In the genomic region with DNA sequence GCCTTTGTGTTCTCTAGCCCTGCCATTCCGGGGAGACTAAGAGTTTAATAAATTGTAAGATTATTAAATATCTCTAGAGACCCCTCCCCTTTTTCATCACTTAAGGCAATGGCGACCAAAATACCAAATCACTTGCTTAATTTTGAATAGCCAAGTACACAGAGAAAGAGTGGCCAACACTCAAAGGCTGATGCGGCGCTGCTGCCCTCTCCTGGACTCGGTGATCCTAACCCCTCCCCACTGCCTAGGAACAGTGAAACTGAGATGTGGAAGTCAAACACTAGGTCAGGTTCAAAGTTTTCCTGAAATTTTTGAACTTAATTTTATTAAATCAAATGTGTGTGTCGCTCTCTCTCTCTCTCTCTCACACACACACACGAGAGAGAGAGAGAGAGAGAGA, we compare ENCODE assay signal across 9 mouse cellular contexts.
DNase-seq lines count a peak whose midpoint lies in the region; ATAC-seq and TF ChIP-seq lines count a peak whose summit lies in the region.
"Had no signal": no experiment of that assay in that cellular context is flagged by ENCODE, and none has a peak within 500 bp of the region (broad histone marks: within the 10 kb centered on the region; RNA-seq: fewer than 3 reads in every experiment).

No protein-coding gene starts in this region.

- H3K27me3 ChIP-seq in intestine, embryonic 14.5 days (replicated peaks; ENCODE audit: control insufficient read depth, insufficient read depth, low read length): no peaks in the 10 kb centered on the region
- H3K27me3 ChIP-seq in intestine, embryonic 15.5 days (replicated peaks): no peaks in the 10 kb centered on the region
- H3K27me3 ChIP-seq in cerebellum, adult 2 months (ENCODE audit: control insufficient read depth, insufficient read depth, low read length): no peaks in the 10 kb centered on the region
- no peaks in the 10 kb centered on the region for H3K27me3 ChIP-seq in forebrain, postnatal 0 days (ENCODE audit: insufficient read depth, low read length)
- no peaks in the 10 kb centered on the region for H3K27me3 ChIP-seq in hindbrain, embryonic 16.5 days (replicated peaks; ENCODE audit: control insufficient read depth, insufficient read depth, low read length)
- no peaks in the 10 kb centered on the region for H3K27me3 ChIP-seq in limb, embryonic 10.5 days (ENCODE audit: low read depth, poor library complexity, severe bottlenecking)
- H3K27me3 ChIP-seq in midbrain, embryonic 16.5 days (ENCODE audit: control insufficient read depth, insufficient read depth, low read depth, low read length): no peaks in the 10 kb centered on the region
- H3K27me3 ChIP-seq: liver, embryonic 15.5 days had no signal

- H3K4me2 ChIP-seq in intestine, embryonic 14.5 days (ENCODE audit: low read length): no peak overlapping the region
- no peak overlapping the region for H3K4me2 ChIP-seq in intestine, embryonic 15.5 days (replicated peaks)
- H3K4me2 ChIP-seq in forebrain, postnatal 0 days (ENCODE audit: low read depth): no peak overlapping the region
- H3K4me2 ChIP-seq in hindbrain, embryonic 16.5 days (ENCODE audit: low read length): no peak overlapping the region
- H3K4me2 ChIP-seq in midbrain, embryonic 16.5 days (ENCODE audit: low read length): no peak overlapping the region
- H3K4me2 ChIP-seq: liver, embryonic 15.5 days had no signal

- H3K9ac ChIP-seq in intestine, embryonic 14.5 days (ENCODE audit: low read length): no peak overlapping the region
- H3K9ac ChIP-seq in intestine, embryonic 15.5 days: no peak overlapping the region
- no peak overlapping the region for H3K9ac ChIP-seq in forebrain, postnatal 0 days
- no peak overlapping the region for H3K9ac ChIP-seq in hindbrain, embryonic 16.5 days (ENCODE audit: low read depth, low read length)
- no peak overlapping the region for H3K9ac ChIP-seq in midbrain, embryonic 16.5 days (ENCODE audit: low read depth, low read length)
- H3K9ac ChIP-seq: liver, embryonic 15.5 days had no signal

- no peaks in the 10 kb centered on the region for H3K9me3 ChIP-seq in intestine, embryonic 14.5 days (ENCODE audit: control insufficient read depth, low read length)
- H3K9me3 ChIP-seq in intestine, embryonic 15.5 days: no peaks in the 10 kb centered on the region
- H3K9me3 ChIP-seq in forebrain, postnatal 0 days (ENCODE audit: low read length): no peaks in the 10 kb centered on the region
- H3K9me3 ChIP-seq in hindbrain, embryonic 16.5 days (ENCODE audit: control insufficient read depth, low read length): no peaks in the 10 kb centered on the region
- no peaks in the 10 kb centered on the region for H3K9me3 ChIP-seq in limb, embryonic 10.5 days (replicated peaks)
- H3K9me3 ChIP-seq in midbrain, embryonic 16.5 days (replicated peaks; ENCODE audit: control insufficient read depth, low read length, poor library complexity, severe bottlenecking): no peaks in the 10 kb centered on the region
- H3K9me3 ChIP-seq: liver, embryonic 15.5 days had no signal

- no peak overlapping the region for H3K4me3 ChIP-seq in intestine, embryonic 14.5 days (ENCODE audit: low read depth, low read length)
- H3K4me3 ChIP-seq in intestine, embryonic 15.5 days (replicated peaks): no peak overlapping the region
- no peak overlapping the region for H3K4me3 ChIP-seq in cerebellum, adult 2 months (replicated peaks; ENCODE audit: insufficient read depth, low read depth, low read length)
- H3K4me3 ChIP-seq in forebrain, postnatal 0 days (ENCODE audit: low read depth, low read length): no peak overlapping the region
- no peak overlapping the region for H3K4me3 ChIP-seq in hindbrain, embryonic 16.5 days (ENCODE audit: low read length)
- H3K4me3 ChIP-seq in limb, embryonic 10.5 days: no peak overlapping the region
- H3K4me3 ChIP-seq in midbrain, embryonic 16.5 days (ENCODE audit: low read depth, low read length): no peak overlapping the region
- H3K4me3 ChIP-seq: liver, embryonic 15.5 days had no signal

- peaks cover 5% of the 10 kb centered on the region; the same call in 1 of the 2 replicates for H3K4me1 ChIP-seq in intestine, embryonic 14.5 days (replicated peaks; ENCODE audit: control insufficient read depth, insufficient read depth, low read length)
- no peaks in the 10 kb centered on the region for H3K4me1 ChIP-seq in intestine, embryonic 15.5 days (replicated peaks)
- H3K4me1 ChIP-seq in cerebellum, adult 2 months (ENCODE audit: control insufficient read depth, insufficient read depth, low read length): no peaks in the 10 kb centered on the region
- no peaks in the 10 kb centered on the region for H3K4me1 ChIP-seq in forebrain, postnatal 0 days (ENCODE audit: insufficient read depth)
- H3K4me1 ChIP-seq in hindbrain, embryonic 16.5 days (ENCODE audit: control insufficient read depth, insufficient read depth, low read depth, low read length): no peaks in the 10 kb centered on the region
- peaks cover 23% of the 10 kb centered on the region for H3K4me1 ChIP-seq in limb, embryonic 10.5 days
- H3K4me1 ChIP-seq in midbrain, embryonic 16.5 days (ENCODE audit: control insufficient read depth, insufficient read depth, low read length): no peaks in the 10 kb centered on the region; the same call in 1 of the 2 replicates
- H3K4me1 ChIP-seq: liver, embryonic 15.5 days had no signal

- TF ChIP-seq CTCF in cerebellum, adult 2 months (IDR thresholded peaks at IDR 0.05; ENCODE audit: borderline replicate concordance, insufficient read depth, low read depth, low read length): peak; percentile 85
- peak; percentile 82 for TF ChIP-seq CTCF in forebrain, postnatal 0 days (IDR thresholded peaks at IDR 0.05; ENCODE audit: low read depth)

- no peak for TF ChIP-seq POLR2A in cerebellum, adult 2 months (IDR thresholded peaks at IDR 0.05; ENCODE audit: borderline replicate concordance, insufficient read depth, low read length)

- no peaks in the 10 kb centered on the region for H3K36me3 ChIP-seq in intestine, embryonic 14.5 days (ENCODE audit: control insufficient read depth, insufficient read depth, low read length)
- no peaks in the 10 kb centered on the region for H3K36me3 ChIP-seq in intestine, embryonic 15.5 days
- no peaks in the 10 kb centered on the region for H3K36me3 ChIP-seq in forebrain, postnatal 0 days (ENCODE audit: insufficient read depth)
- H3K36me3 ChIP-seq in hindbrain, embryonic 16.5 days (ENCODE audit: control insufficient read depth, insufficient read depth, low read length): no peaks in the 10 kb centered on the region
- H3K36me3 ChIP-seq in limb, embryonic 10.5 days: no peaks in the 10 kb centered on the region
- no peaks in the 10 kb centered on the region for H3K36me3 ChIP-seq in midbrain, embryonic 16.5 days (ENCODE audit: control insufficient read depth, insufficient read depth, low read length)
- H3K36me3 ChIP-seq: liver, embryonic 15.5 days had no signal

- no peak overlapping the region for H3K27ac ChIP-seq in intestine, embryonic 14.5 days (ENCODE audit: low read depth)
- no peak overlapping the region for H3K27ac ChIP-seq in intestine, embryonic 15.5 days
- H3K27ac ChIP-seq in cerebellum, adult 2 months (ENCODE audit: insufficient read depth, low read length): no peak overlapping the region
- no peak overlapping the region for H3K27ac ChIP-seq in forebrain, postnatal 0 days (ENCODE audit: low read depth, low read length)
- no peak overlapping the region for H3K27ac ChIP-seq in hindbrain, embryonic 16.5 days (ENCODE audit: low read depth, low read length)
- peak overlapping the region; percentile 61; the same call in 1 of the 2 replicates for H3K27ac ChIP-seq in limb, embryonic 10.5 days
- H3K27ac ChIP-seq in midbrain, embryonic 16.5 days (ENCODE audit: low read length): no peak overlapping the region; the same call in 1 of the 2 replicates
- H3K27ac ChIP-seq: liver, embryonic 15.5 days had no signal

- peak; percentile 86 for DNase-seq in intestine, embryonic 14.5 days (ENCODE audit: low spot score)
- DNase-seq in cerebellum, adult 2 months: peak; percentile 31 to 34
- peak; percentile 79 for DNase-seq in forebrain, postnatal 0 days
- DNase-seq in limb, embryonic 10.5 days (ENCODE audit: low spot score): peak; percentile 84
- DNase-seq in testis, postnatal 10 days (ENCODE audit: low spot score): peak; percentile 83

- WGBS in intestine, embryonic 14.5 days: 28% methylated on average over 6 of the region's 7 CpGs
- 37% methylated on average over 6 of the region's 7 CpGs for whole genome bisulfite sequencing in intestine, embryonic 15.5 days
- WGBS in cerebellum, adult 2 months: 34% methylated on average over 7 of the region's 7 CpGs
- WGBS in forebrain, postnatal 0 days: 15% methylated on average over 6 of the region's 7 CpGs
- 23% methylated on average over 6 of the region's 7 CpGs for WGBS in hindbrain, embryonic 16.5 days
- 34% methylated on average over 6 of the region's 7 CpGs for WGBS in limb, embryonic 10.5 days
- WGBS in midbrain, embryonic 16.5 days: 15% methylated on average over 6 of the region's 7 CpGs

- ATAC-seq in intestine, embryonic 14.5 days (replicated peaks; ENCODE audit: low FRiP score, low TSS enrichment, low read depth): no peak
- ATAC-seq in intestine, embryonic 15.5 days: no peak
- peak; percentile 92 for ATAC-seq in forebrain, postnatal 0 days
- peak; percentile 87 for ATAC-seq in hindbrain, embryonic 16.5 days
- peak; percentile 89 for ATAC-seq in midbrain, embryonic 16.5 days

Comparison
In these comparisons a context has a peak if more than half of its experiments do, and no peak if none do; other contexts are left out.
1. ATAC-seq: peak in forebrain, postnatal 0 days (single experiment), hindbrain, embryonic 16.5 days (single experiment) and midbrain, embryonic 16.5 days (single experiment); none in intestine, embryonic 14.5 days (single experiment) and intestine, embryonic 15.5 days (single experiment).
2. DNase-seq: peak in every context shown above with its lines; median percentile 86 in intestine, embryonic 14.5 days; 84 in limb, embryonic 10.5 days; 83 in testis, postnatal 10 days; 79 in forebrain, postnatal 0 days; 32 in cerebellum, adult 2 months.